Mouse (Mus musculus): ENCODE results near the gene Dnajc4. TPM values are rescaled to one million over a fixed set of nuclear protein-coding genes. Genes with fewer than 3 reads are reported as not detected.

Gene Dnajc4
- 23.3 and 25.2 TPM in 2 replicates for polyA plus RNA-seq (2014; fragmentation: Nextera tagmentation; extraction: Ambion mirVana)

DNA sequence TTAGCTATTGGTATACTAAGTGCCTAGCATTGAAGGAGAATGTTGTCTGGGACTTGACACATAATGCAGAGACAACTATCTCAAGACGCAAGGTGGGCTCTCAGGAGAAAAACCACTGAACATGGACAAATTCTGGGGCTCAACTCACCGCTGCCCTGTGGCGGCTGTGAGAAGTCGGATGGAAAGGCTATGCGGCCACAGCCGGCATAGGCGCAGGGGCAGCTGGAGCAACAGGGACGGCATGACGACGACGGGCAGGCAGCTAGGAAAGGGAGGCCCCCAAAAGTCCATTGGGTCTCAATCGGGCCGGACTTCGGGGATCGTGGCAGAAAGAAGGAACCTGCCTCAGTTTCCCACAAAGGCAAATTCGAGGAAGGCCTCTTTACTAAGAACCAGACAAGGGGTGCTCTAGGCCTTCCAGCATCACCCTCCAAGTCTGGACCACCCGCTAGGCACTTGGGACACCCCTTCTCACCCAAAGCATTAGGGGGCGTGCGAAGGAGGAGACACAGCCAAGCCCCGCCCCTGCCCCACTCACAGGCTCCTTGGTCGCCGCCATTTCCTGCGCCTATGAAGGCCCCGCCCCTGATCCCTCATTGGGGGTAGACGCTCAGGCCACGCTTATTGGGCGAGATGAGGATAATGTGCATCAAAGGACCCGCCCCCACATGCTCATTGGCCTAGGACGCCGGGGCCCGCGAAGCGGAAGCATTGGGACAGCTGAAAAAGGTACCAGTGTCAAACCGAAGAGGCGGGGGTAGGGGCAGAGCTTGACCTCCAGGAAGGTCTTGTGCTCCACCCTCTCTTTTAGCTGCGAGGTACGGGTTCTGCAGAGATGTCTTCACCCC, at the start of gene Dnajc4:
Gene Dnajc4 (minus strand): TSS at position 562 of the 848 bp plus-strand sequence.
- Histone ChIP-seq H3K9ac (ENCODE audit: low read length) (peak within 1 kb of the TSS; percentile 44), H3K27ac (ENCODE audit: low read depth) (no peak within 1 kb of the TSS), H3K9me3 (ENCODE audit: control insufficient read depth, low read length) (no peaks in the 10 kb centered on the region), H3K4me2 (ENCODE audit: low read length) (peak within 1 kb of the TSS; percentile 74), H3K27me3 (replicated peaks; ENCODE audit: control insufficient read depth, insufficient read depth, low read length) (no peaks in the 10 kb centered on the region), H3K4me3 (ENCODE audit: low read depth, low read length) (peak within 1 kb of the TSS; percentile 46), H3K4me1 (replicated peaks; ENCODE audit: control insufficient read depth, insufficient read depth, low read length) (peaks cover 24% of the 10 kb centered on the region), H3K36me3 (ENCODE audit: control insufficient read depth, insufficient read depth, low read length) (no peaks in the 10 kb centered on the region)
- 1% methylated on average over 37 of the region's 37 CpGs for WGBS
- DNase-seq (ENCODE audit: low spot score), result peak; percentile 94
- peak; percentile 90 for ATAC-seq (replicated peaks; ENCODE audit: low FRiP score, low TSS enrichment, low read depth)

DNA sequence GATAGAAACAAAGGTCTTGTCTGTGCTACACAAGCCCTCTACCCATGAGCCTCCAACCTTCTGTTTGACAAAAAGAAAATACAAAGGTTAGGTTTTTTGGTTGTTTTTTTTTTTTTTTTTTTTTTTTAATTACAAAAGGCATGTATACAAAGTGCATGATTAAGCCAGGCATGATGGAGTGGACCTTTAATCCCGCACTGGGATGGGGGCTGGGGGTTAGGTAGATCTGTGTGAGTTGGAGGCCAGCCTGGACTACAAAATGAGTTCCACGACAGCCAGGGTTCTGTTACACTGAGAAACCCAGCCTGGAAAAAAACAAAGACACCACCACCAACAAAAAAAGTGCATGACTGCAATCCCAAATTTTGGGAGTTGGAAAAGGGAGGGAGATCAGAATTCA, 48.8 kb upstream of the Dnajc4 start:
- Histone ChIP-seq H3K4me2 (ENCODE audit: low read length) (peak overlapping the region; percentile 90), H3K27me3 (replicated peaks; ENCODE audit: control insufficient read depth, insufficient read depth, low read length) (no peaks in the 10 kb centered on the region), H3K4me3 (ENCODE audit: low read depth, low read length) (peak overlapping the region; percentile 53), H3K9me3 (ENCODE audit: control insufficient read depth, low read length) (no peaks in the 10 kb centered on the region), H3K9ac (ENCODE audit: low read length) (no peak overlapping the region), H3K4me1 (replicated peaks; ENCODE audit: control insufficient read depth, insufficient read depth, low read length) (peaks cover 18% of the 10 kb centered on the region), H3K36me3 (ENCODE audit: control insufficient read depth, insufficient read depth, low read length) (0 out of 2 replicates have a peak, but pooled peaks cover 6% of the 10 kb centered on the region), H3K27ac (ENCODE audit: low read depth) (no peak overlapping the region)
- ATAC-seq (replicated peaks; ENCODE audit: low FRiP score, low TSS enrichment, low read depth) (no peak), DNase-seq (ENCODE audit: low spot score) (no peak)
- WGBS, result 87% methylated on average over 2 of the region's 2 CpGs

DNA sequence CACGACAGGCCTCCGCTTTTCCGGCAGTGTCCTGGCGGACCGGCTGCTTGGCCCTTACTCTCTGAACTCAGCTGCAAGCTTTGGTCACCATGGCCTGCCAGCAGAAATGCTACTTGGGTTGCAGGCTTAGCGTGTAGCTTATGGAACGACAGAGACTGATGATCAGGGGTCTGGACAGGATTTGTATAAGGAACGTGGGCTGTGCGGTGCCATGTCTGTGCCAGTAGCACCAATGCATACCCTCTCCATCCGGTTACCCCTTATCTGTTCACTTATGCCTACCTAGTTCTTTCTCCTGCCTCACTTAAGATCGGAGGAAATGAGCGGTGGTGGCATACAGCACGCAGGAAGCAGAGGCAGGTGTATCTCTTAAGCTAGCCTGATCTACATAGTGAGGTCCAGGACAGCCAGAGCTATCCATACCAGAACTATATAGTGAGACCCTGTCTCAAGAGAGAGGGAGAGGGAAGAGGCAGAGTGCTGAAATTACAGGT, 48.3 kb upstream of the Dnajc4 start:
- Histone ChIP-seq H3K36me3 (ENCODE audit: control insufficient read depth, insufficient read depth, low read length) (0 out of 2 replicates have a peak, but pooled peaks cover 7% of the 10 kb centered on the region), H3K9me3 (ENCODE audit: control insufficient read depth, low read length) (no peaks in the 10 kb centered on the region), H3K27ac (ENCODE audit: low read depth) (peak overlapping the region; percentile 91), H3K4me1 (replicated peaks; ENCODE audit: control insufficient read depth, insufficient read depth, low read length) (peaks cover 18% of the 10 kb centered on the region), H3K4me2 (ENCODE audit: low read length) (peak overlapping the region; percentile 90), H3K27me3 (replicated peaks; ENCODE audit: control insufficient read depth, insufficient read depth, low read length) (no peaks in the 10 kb centered on the region), H3K9ac (ENCODE audit: low read length) (peak overlapping the region; percentile 73), H3K4me3 (ENCODE audit: low read depth, low read length) (peak overlapping the region; percentile 53)
- 23% methylated on average over 13 of the region's 13 CpGs for WGBS
- ATAC-seq (replicated peaks; ENCODE audit: low FRiP score, low TSS enrichment, low read depth), result peak; percentile 7
- no peak for DNase-seq (ENCODE audit: low spot score)

DNA sequence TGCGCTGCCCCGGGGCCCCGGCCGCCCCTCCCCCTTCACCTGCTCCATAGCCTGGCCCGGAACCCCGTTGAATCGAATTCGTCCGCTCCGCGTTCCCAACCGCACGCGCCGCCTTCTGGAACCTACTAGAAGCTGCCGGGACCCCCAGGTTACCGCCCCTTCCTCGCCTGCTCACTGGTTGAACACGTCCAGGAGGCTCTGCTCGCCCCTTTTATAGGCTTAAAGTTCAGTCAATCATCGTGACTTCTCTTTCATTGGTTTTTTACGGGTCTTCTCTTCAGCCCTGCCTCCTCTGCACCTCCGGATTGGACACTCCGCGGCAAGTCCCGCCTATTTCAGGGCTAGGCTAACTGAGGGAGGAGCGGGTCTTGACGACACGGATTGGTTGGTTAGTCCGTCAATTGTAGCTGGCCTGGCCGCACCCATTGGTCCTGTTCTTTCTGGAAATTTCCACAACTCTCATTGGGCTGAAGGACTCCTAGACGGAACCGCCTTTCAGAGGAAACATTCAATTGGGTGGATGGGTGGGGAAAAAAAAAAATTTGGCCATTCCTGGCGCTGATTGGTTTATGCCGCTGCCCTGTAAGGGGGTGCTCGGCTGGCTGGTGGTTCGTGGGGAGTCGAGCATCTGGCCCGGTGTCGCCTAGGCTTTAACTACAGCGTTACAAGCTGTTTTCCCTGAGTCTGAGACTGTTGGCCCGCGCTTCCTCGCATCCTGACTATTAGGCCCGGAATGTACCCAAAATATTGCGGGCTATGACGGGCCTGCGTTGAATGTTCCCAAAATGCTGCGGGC, 47.7 kb upstream of the Dnajc4 start, which contains the start of gene Stip1:
Gene Stip1 (minus strand): TSS at position 127 of the 796 bp plus-strand sequence.
- H3K9me3 ChIP-seq (ENCODE audit: control insufficient read depth, low read length), result no peaks in the 10 kb centered on the region
- peak within 1 kb of the TSS; percentile 93 for H3K9ac ChIP-seq (ENCODE audit: low read length)
- H3K27me3 ChIP-seq (replicated peaks; ENCODE audit: control insufficient read depth, insufficient read depth, low read length), result no peaks in the 10 kb centered on the region
- ATAC-seq (replicated peaks; ENCODE audit: low FRiP score, low TSS enrichment, low read depth) (peak; percentile 99), DNase-seq (ENCODE audit: low spot score) (peak; percentile 95)
- H3K4me3 ChIP-seq (ENCODE audit: low read depth, low read length), result peak within 1 kb of the TSS; percentile 92
- H3K4me2 ChIP-seq (ENCODE audit: low read length), result peak within 1 kb of the TSS; percentile 94
- H3K4me1 ChIP-seq (replicated peaks; ENCODE audit: control insufficient read depth, insufficient read depth, low read length), result peaks cover 18% of the 10 kb centered on the region
- peaks cover 11% of the 10 kb centered on the region for H3K36me3 ChIP-seq (ENCODE audit: control insufficient read depth, insufficient read depth, low read length)
- H3K27ac ChIP-seq (ENCODE audit: low read depth), result peak within 1 kb of the TSS; percentile 91
- WGBS, result under 1% methylated on average over 48 of the region's 49 CpGs

DNA sequence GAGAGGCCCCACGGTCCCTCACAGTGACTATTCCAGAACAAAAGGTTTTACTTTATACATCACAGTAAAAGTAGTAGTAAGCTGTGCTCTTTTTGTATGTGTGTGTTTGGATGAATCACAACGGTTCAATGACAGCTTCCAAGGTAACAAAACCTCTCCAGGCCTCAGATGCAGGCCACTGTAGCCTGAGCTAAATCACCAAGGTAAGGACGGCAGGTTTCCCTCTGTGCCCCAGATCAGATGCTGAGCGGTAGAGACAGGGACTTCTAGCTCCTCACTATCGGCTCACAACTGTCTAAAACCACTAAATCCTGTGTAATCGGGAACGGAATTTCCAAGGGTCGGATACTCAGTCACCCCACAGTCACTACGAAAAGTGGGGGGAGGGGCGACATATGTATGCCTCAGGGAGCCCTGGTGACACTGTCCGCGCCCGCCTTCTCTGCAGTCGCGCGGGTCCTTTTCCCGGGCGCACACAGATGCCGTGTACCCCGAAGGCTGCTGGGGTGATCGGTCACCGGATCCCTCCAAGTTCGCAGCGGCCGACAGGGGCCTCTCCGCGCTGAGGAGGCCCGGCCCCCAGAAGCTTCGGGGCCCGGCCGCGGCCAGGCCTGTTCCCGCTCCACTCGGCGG, 46.8 kb upstream of the Dnajc4 start:
- DNase-seq (ENCODE audit: low spot score), result peak; percentile 83
- WGBS, result 2% methylated on average over 33 of the region's 35 CpGs

DNA sequence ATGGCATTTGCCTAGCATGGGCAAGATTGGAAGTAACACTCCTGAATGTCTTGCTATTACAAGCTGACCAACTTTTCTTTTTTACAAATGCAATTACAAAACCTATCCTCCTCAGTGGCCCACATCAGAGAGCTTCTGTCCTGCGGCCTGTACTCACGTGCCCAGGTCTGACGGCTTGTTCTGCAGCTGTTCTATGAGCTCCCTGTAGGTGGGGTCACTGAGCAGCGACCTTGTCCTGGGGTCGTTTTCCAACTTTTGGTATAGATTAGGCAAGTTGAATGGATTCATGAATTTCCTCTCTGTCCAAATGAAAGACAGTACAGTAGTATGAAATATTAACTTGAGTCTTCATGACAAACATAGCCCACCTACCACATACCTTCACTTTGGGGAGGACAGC, 41.6 kb upstream of the Dnajc4 start:
- Histone ChIP-seq H3K9ac (ENCODE audit: low read length) (no peak overlapping the region), H3K4me3 (ENCODE audit: low read depth, low read length) (no peak overlapping the region), H3K4me2 (ENCODE audit: low read length) (no peak overlapping the region), H3K4me1 (replicated peaks; ENCODE audit: control insufficient read depth, insufficient read depth, low read length) (peaks cover 14% of the 10 kb centered on the region), H3K27me3 (replicated peaks; ENCODE audit: control insufficient read depth, insufficient read depth, low read length) (no peaks in the 10 kb centered on the region), H3K36me3 (ENCODE audit: control insufficient read depth, insufficient read depth, low read length) (peaks cover 70% of the 10 kb centered on the region), H3K9me3 (ENCODE audit: control insufficient read depth, low read length) (no peaks in the 10 kb centered on the region), H3K27ac (ENCODE audit: low read depth) (no peak overlapping the region)
- ATAC-seq (replicated peaks; ENCODE audit: low FRiP score, low TSS enrichment, low read depth) (no peak), DNase-seq (ENCODE audit: low spot score) (no peak)
- WGBS, result 94% methylated on average over 5 of the region's 5 CpGs

More for the DNA sequence above, 46.8 kb upstream of the Dnajc4 start:
- peak overlapping the region; percentile 92 for H3K4me3 ChIP-seq (ENCODE audit: low read depth, low read length)
- H3K4me2 ChIP-seq (ENCODE audit: low read length), result peak overlapping the region; percentile 94
- H3K36me3 ChIP-seq (ENCODE audit: control insufficient read depth, insufficient read depth, low read length), result peaks cover 20% of the 10 kb centered on the region
- peaks cover 18% of the 10 kb centered on the region for H3K4me1 ChIP-seq (replicated peaks; ENCODE audit: control insufficient read depth, insufficient read depth, low read length)
- peak; percentile 38 for ATAC-seq (replicated peaks; ENCODE audit: low FRiP score, low TSS enrichment, low read depth)
- no peaks in the 10 kb centered on the region for H3K9me3 ChIP-seq (ENCODE audit: control insufficient read depth, low read length)
- peak overlapping the region; percentile 93 for H3K9ac ChIP-seq (ENCODE audit: low read length)
- peak overlapping the region; percentile 85 for H3K27ac ChIP-seq (ENCODE audit: low read depth)
- H3K27me3 ChIP-seq (replicated peaks; ENCODE audit: control insufficient read depth, insufficient read depth, low read length), result no peaks in the 10 kb centered on the region

DNA sequence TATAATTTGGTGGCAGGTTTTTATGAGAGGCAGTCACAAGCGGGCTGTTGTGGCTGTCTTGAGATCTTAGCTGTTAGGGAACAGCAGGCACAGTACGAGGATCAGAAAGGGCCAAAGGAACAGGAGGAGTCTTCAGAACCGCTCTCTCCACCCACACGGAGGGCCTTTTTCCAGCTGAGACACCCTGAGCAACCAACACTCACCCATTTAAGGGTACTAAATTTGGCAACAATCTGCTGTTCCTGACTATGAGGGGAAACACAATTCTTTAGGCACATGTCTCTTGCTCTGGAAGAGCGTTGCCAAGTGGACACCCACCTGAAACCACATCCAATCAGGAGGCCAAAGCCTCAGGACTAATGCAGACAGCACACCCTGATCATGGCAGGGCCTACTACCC, 37.2 kb upstream of the Dnajc4 start:
- no peak for DNase-seq (ENCODE audit: low spot score)
- Histone ChIP-seq H3K27me3 (replicated peaks; ENCODE audit: control insufficient read depth, insufficient read depth, low read length) (no peaks in the 10 kb centered on the region), H3K4me1 (replicated peaks; ENCODE audit: control insufficient read depth, insufficient read depth, low read length) (no peaks in the 10 kb centered on the region), H3K36me3 (ENCODE audit: control insufficient read depth, insufficient read depth, low read length) (peaks cover 96% of the 10 kb centered on the region), H3K27ac (ENCODE audit: low read depth) (no peak overlapping the region), H3K4me3 (ENCODE audit: low read depth, low read length) (no peak overlapping the region), H3K9ac (ENCODE audit: low read length) (no peak overlapping the region), H3K4me2 (ENCODE audit: low read length) (no peak overlapping the region), H3K9me3 (ENCODE audit: control insufficient read depth, low read length) (no peaks in the 10 kb centered on the region)
- no peak for ATAC-seq (replicated peaks; ENCODE audit: low FRiP score, low TSS enrichment, low read depth)
- WGBS, result 95% methylated on average over 5 of the region's 5 CpGs

DNA sequence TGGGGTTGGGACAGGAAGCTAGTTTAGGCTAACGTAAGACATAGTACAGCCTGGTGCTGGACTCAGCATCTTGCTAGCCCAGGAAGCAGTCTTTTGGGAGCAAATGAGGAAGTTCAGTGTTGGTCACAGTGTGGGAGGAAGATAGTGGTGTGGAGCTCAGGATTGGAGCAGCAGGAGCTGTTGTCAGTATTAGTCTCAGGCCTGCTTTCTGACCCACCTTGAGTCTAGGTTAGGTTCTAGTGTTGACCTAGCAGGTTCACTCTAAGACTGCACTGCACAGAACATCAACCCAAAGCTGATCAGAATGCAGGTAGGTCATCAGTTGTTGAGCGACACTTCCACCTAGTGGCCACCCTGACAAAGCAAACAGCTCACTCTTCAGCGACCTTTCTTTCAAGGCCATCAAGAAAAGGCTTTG, 27.9 kb upstream of the Dnajc4 start:
- Histone ChIP-seq H3K4me2 (ENCODE audit: low read length) (no peak overlapping the region), H3K4me3 (ENCODE audit: low read depth, low read length) (no peak overlapping the region), H3K27ac (ENCODE audit: low read depth) (no peak overlapping the region), H3K9ac (ENCODE audit: low read length) (no peak overlapping the region), H3K36me3 (ENCODE audit: control insufficient read depth, insufficient read depth, low read length) (peaks cover 68% of the 10 kb centered on the region), H3K27me3 (replicated peaks; ENCODE audit: control insufficient read depth, insufficient read depth, low read length) (no peaks in the 10 kb centered on the region), H3K9me3 (ENCODE audit: control insufficient read depth, low read length) (no peaks in the 10 kb centered on the region), H3K4me1 (replicated peaks; ENCODE audit: control insufficient read depth, insufficient read depth, low read length) (no peaks in the 10 kb centered on the region)
- ATAC-seq (replicated peaks; ENCODE audit: low FRiP score, low TSS enrichment, low read depth), result peak; percentile 70
- DNase-seq (ENCODE audit: low spot score), result peak; percentile 66
- WGBS, result 50% methylated on average over 3 of the region's 3 CpGs
